Mouse (Mus musculus): ENCODE data around the gene Apaf1. TPM values are rescaled to one million over a fixed set of nuclear protein-coding genes. Genes with fewer than 3 reads are reported as not detected.

The Apaf1 gene
- polyA plus RNA-seq, 1 experiment from 2014 or later: 19.3 TPM

GRCm38 (mm10) chr10:90965671-90966315 lies 116.8 kb downstream of the Apaf1 start:
- Histone ChIP-seq H3K4me1 (ENCODE audit: control insufficient read depth, insufficient read depth, low read length) (peaks cover 5% of the 10 kb centered on the region), H3K27ac (ENCODE audit: low read depth, low read length) (no peak overlapping the region), H3K4me2 (no peak overlapping the region), H3K4me3 (ENCODE audit: low read depth, low read length) (no peak overlapping the region), H3K27me3 (ENCODE audit: control insufficient read depth, insufficient read depth, low read length) (peaks cover 55% of the 10 kb centered on the region), H3K9ac (ENCODE audit: low read depth, low read length) (no peak overlapping the region), H3K9me3 (replicated peaks; ENCODE audit: control insufficient read depth, low read length) (no peaks in the 10 kb centered on the region), H3K36me3 (ENCODE audit: control insufficient read depth, insufficient read depth, low read length) (no peaks in the 10 kb centered on the region)
- ATAC-seq (replicated peaks; ENCODE audit: insufficient number of reproducible peaks, low FRiP score, low TSS enrichment): no peak
- WGBS (ENCODE audit: insufficient replicate concordance): 56% methylated on average over 14 of the region's 14 CpGs

- Histone ChIP-seq H3K27me3 (ENCODE audit: control insufficient read depth, insufficient read depth, low read length) (peaks cover 46% of the 10 kb centered on the region), H3K9ac (ENCODE audit: low read depth, low read length) (no peak overlapping the region), H3K4me3 (ENCODE audit: low read depth, low read length) (no peak overlapping the region), H3K27ac (ENCODE audit: low read depth, low read length) (no peak overlapping the region), H3K36me3 (ENCODE audit: control insufficient read depth, insufficient read depth, low read length) (no peaks in the 10 kb centered on the region), H3K4me1 (ENCODE audit: control insufficient read depth, insufficient read depth, low read length) (no peaks in the 10 kb centered on the region), H3K4me2 (no peak overlapping the region), H3K9me3 (replicated peaks; ENCODE audit: control insufficient read depth, low read length) (no peaks in the 10 kb centered on the region)
- ATAC-seq (replicated peaks; ENCODE audit: insufficient number of reproducible peaks, low FRiP score, low TSS enrichment): no peak
- WGBS (ENCODE audit: insufficient replicate concordance): 25% methylated on average over 9 of the region's 9 CpGs
Measured at GRCm38 (mm10) chr10:90964511-90964910, 118.1 kb downstream of the Apaf1 start.

- Histone ChIP-seq H3K27ac (ENCODE audit: low read depth, low read length) (no peak overlapping the region), H3K4me2 (no peak overlapping the region), H3K27me3 (ENCODE audit: control insufficient read depth, insufficient read depth, low read length) (peaks cover 7% of the 10 kb centered on the region), H3K4me3 (ENCODE audit: low read depth, low read length) (no peak overlapping the region), H3K9me3 (replicated peaks; ENCODE audit: control insufficient read depth, low read length) (no peaks in the 10 kb centered on the region), H3K9ac (ENCODE audit: low read depth, low read length) (no peak overlapping the region), H3K36me3 (ENCODE audit: control insufficient read depth, insufficient read depth, low read length) (no peaks in the 10 kb centered on the region), H3K4me1 (ENCODE audit: control insufficient read depth, insufficient read depth, low read length) (no peaks in the 10 kb centered on the region)
- no peak for ATAC-seq (replicated peaks; ENCODE audit: insufficient number of reproducible peaks, low FRiP score, low TSS enrichment)
- WGBS (ENCODE audit: insufficient replicate concordance): 73% methylated on average over 7 of the region's 7 CpGs
Measured at GRCm38 (mm10) chr10:90960374-90960773, 122.2 kb downstream of the Apaf1 start.

- WGBS (ENCODE audit: insufficient replicate concordance): 82% methylated on average over 6 of the region's 6 CpGs
- no peaks in the 10 kb centered on the region for H3K36me3 ChIP-seq (ENCODE audit: control insufficient read depth, insufficient read depth, low read length)
- no peak for ATAC-seq (replicated peaks; ENCODE audit: insufficient number of reproducible peaks, low FRiP score, low TSS enrichment)
Measured at GRCm38 (mm10) chr10:90953821-90954220, 128.7 kb downstream of the Apaf1 start.

GRCm38 (mm10) chr10:90953103-90953709 lies 129.4 kb downstream of the Apaf1 start:
- H3K9ac ChIP-seq (ENCODE audit: low read depth, low read length): no peak overlapping the region
- H3K27me3 ChIP-seq (ENCODE audit: control insufficient read depth, insufficient read depth, low read length): no peaks in the 10 kb centered on the region
- no peak overlapping the region for H3K4me2 ChIP-seq
- H3K4me3 ChIP-seq (ENCODE audit: low read depth, low read length): no peak overlapping the region
- ATAC-seq (replicated peaks; ENCODE audit: insufficient number of reproducible peaks, low FRiP score, low TSS enrichment): no peak
- H3K27ac ChIP-seq (ENCODE audit: low read depth, low read length): no peak overlapping the region
- H3K36me3 ChIP-seq (ENCODE audit: control insufficient read depth, insufficient read depth, low read length): no peaks in the 10 kb centered on the region
- 88% methylated on average over 15 of the region's 15 CpGs for WGBS (ENCODE audit: insufficient replicate concordance)
- no peaks in the 10 kb centered on the region for H3K4me1 ChIP-seq (ENCODE audit: control insufficient read depth, insufficient read depth, low read length)
- H3K9me3 ChIP-seq (replicated peaks; ENCODE audit: control insufficient read depth, low read length): no peaks in the 10 kb centered on the region

More at GRCm38 (mm10) chr10:90953821-90954220, 128.7 kb downstream of the Apaf1 start:
- Histone ChIP-seq H3K9ac (ENCODE audit: low read depth, low read length) (no peak overlapping the region), H3K4me3 (ENCODE audit: low read depth, low read length) (no peak overlapping the region), H3K4me1 (ENCODE audit: control insufficient read depth, insufficient read depth, low read length) (no peaks in the 10 kb centered on the region), H3K4me2 (no peak overlapping the region), H3K9me3 (replicated peaks; ENCODE audit: control insufficient read depth, low read length) (no peaks in the 10 kb centered on the region), H3K27me3 (ENCODE audit: control insufficient read depth, insufficient read depth, low read length) (no peaks in the 10 kb centered on the region), H3K27ac (ENCODE audit: low read depth, low read length) (no peak overlapping the region)

- H3K9me3 ChIP-seq (replicated peaks; ENCODE audit: control insufficient read depth, low read length): no peaks in the 10 kb centered on the region
- WGBS (ENCODE audit: insufficient replicate concordance): 86% methylated on average over 18 of the region's 18 CpGs
- H3K27me3 ChIP-seq (ENCODE audit: control insufficient read depth, insufficient read depth, low read length): no peaks in the 10 kb centered on the region; the same call in 1 of the 2 replicates
- no peak for ATAC-seq (replicated peaks; ENCODE audit: insufficient number of reproducible peaks, low FRiP score, low TSS enrichment)
- H3K4me3 ChIP-seq (ENCODE audit: low read depth, low read length): no peak overlapping the region
- H3K9ac ChIP-seq (ENCODE audit: low read depth, low read length): no peak overlapping the region
- H3K4me2 ChIP-seq: no peak overlapping the region
- H3K4me1 ChIP-seq (ENCODE audit: control insufficient read depth, insufficient read depth, low read length): no peaks in the 10 kb centered on the region
- H3K36me3 ChIP-seq (ENCODE audit: control insufficient read depth, insufficient read depth, low read length): no peaks in the 10 kb centered on the region
- no peak overlapping the region for H3K27ac ChIP-seq (ENCODE audit: low read depth, low read length)
Measured at GRCm38 (mm10) chr10:90947608-90948373, 134.8 kb downstream of the Apaf1 start.

- 86% methylated on average over 6 of the region's 6 CpGs for WGBS (ENCODE audit: insufficient replicate concordance)
- no peaks in the 10 kb centered on the region; the same call in 1 of the 2 replicates for H3K27me3 ChIP-seq (ENCODE audit: control insufficient read depth, insufficient read depth, low read length)
Measured at GRCm38 (mm10) chr10:90947043-90947442, 135.5 kb downstream of the Apaf1 start.

GRCm38 (mm10) chr10:90942001-90942700 lies 140.4 kb downstream of the Apaf1 start:
- Histone ChIP-seq H3K4me3 (ENCODE audit: low read depth, low read length) (no peak overlapping the region), H3K27me3 (ENCODE audit: control insufficient read depth, insufficient read depth, low read length) (no peaks in the 10 kb centered on the region), H3K4me2 (no peak overlapping the region), H3K27ac (ENCODE audit: low read depth, low read length) (no peak overlapping the region), H3K36me3 (ENCODE audit: control insufficient read depth, insufficient read depth, low read length) (no peaks in the 10 kb centered on the region), H3K4me1 (ENCODE audit: control insufficient read depth, insufficient read depth, low read length) (no peaks in the 10 kb centered on the region), H3K9ac (ENCODE audit: low read depth, low read length) (no peak overlapping the region), H3K9me3 (replicated peaks; ENCODE audit: control insufficient read depth, low read length) (no peaks in the 10 kb centered on the region)
- 81% methylated on average over 14 of the region's 14 CpGs for WGBS (ENCODE audit: insufficient replicate concordance)
- no peak for ATAC-seq (replicated peaks; ENCODE audit: insufficient number of reproducible peaks, low FRiP score, low TSS enrichment)

More at GRCm38 (mm10) chr10:90947043-90947442, 135.5 kb downstream of the Apaf1 start:
- no peaks in the 10 kb centered on the region for H3K4me1 ChIP-seq (ENCODE audit: control insufficient read depth, insufficient read depth, low read length)
- H3K9ac ChIP-seq (ENCODE audit: low read depth, low read length): no peak overlapping the region
- no peaks in the 10 kb centered on the region for H3K9me3 ChIP-seq (replicated peaks; ENCODE audit: control insufficient read depth, low read length)
- no peaks in the 10 kb centered on the region for H3K36me3 ChIP-seq (ENCODE audit: control insufficient read depth, insufficient read depth, low read length)
- H3K4me2 ChIP-seq: no peak overlapping the region
- no peak overlapping the region for H3K27ac ChIP-seq (ENCODE audit: low read depth, low read length)
- H3K4me3 ChIP-seq (ENCODE audit: low read depth, low read length): no peak overlapping the region
- no peak for ATAC-seq (replicated peaks; ENCODE audit: insufficient number of reproducible peaks, low FRiP score, low TSS enrichment)

Measured in heart, embryonic 11.5 days (tissue).